Mouse (Mus musculus): ENCODE data around the gene Ssb.

GRCm38 (mm10) chr2:69896224-69896581 is 34.8 kb downstream of the Ssb start:
- TF ChIP-seq CTCF (IDR thresholded peaks at IDR 0.05; ENCODE audit: low read depth, low read length) (no peak), GATA1 (IDR thresholded peaks at IDR 0.05; ENCODE audit: borderline replicate concordance, low read length) (no peak), TAL1 (conservative IDR thresholded peaks at IDR 0.05; ENCODE audit: low read depth, low read length) (no peak), GATA2 (IDR thresholded peaks at IDR 0.05; ENCODE audit: borderline replicate concordance, low read depth, low read length) (no peak)
